Mouse (Mus musculus) layer of hippocampus, postnatal 36 days (tissue): Measurements from ENCODE around the gene Pten. TPM values are rescaled to one million over a fixed set of nuclear protein-coding genes. Genes with fewer than 3 reads are reported as not detected.

Experiments
- DNase-seq, 2 experiments: peaks; one replicate each; pipeline ENCODE4 v3.0.0; 2022
- total RNA-seq, 2 experiments: library from RNA; stranded (reverse); gene quantifications; 2 replicates each; pipeline ENCODE4 v1.2.3; 2021

The Pten gene
- total RNA-seq = 100 to 1,000 TPM; 120 to 127 TPM

DNA sequence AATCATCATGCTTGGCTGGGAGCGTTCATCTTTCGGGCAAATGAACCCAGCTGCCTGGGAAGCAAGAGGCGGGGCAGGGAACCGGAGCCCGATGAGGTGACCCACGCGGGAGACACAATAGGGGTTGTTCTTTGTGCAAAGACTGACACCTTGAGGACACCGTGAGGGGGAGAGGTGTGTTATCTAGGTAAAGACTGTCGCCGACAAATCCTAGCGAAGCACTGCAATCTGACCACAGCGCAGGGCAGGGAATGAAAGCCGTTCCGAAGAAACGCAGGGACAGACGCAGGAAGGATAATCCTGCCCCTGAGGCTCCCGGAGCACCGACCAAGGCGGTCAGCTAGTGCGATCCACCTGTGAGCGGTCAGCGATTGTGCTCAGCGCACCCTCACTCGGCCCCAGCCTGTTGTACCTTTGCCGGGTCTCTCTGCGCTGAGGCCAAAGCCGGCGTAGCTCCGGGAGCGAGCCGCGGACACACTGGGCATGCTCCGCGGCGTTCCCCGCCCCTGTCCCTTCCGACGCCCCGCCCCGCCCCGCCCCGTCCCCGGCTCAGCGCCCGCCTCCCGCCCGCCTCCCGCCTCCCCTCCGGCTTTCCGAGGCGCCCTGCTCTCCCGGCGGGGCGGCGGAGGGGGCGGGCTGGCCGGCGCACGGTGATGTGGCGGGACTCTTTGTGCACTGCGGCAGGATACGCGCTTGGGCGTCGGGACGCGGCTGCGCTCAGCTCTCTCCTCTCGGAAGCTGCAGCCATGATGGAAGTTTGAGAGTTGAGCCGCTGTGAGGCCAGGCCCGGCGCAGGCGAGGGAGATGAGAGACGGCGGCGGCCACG is at the start of gene Pten:
Gene Pten, plus strand, starts transcription at position 598 of the 826 bp plus-strand sequence.
- DNase-seq = peak; percentile 98 to 100

DNA sequence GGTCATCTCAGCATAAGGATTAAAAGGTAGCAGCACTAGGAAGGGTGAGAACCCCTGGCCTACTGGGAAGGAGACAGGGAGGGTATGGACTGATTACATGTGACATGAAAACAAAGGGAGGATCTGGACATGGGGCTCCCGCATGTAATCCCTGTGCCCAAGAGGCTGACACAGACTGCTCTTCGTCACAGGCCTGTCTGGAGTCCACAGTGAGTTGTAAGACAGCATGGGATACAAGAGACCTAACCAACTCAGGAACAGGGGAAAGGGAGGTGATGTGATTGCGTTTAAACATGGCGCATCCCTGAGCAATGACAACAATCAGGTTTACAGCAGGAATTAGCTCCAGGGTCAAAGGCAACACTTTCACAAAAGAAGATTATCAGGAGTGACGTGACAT is 48.3 kb upstream of the Pten start:
- DNase-seq = no peak

- DNase-seq = no peak
Measured at GRCm38 (mm10) chr19:32710288-32710687, 47.0 kb upstream of the Pten start.

- DNase-seq = peak; percentile 92 to 94
Measured at GRCm38 (mm10) chr19:32711761-32712541, 45.3 kb upstream of the Pten start.

- peak; percentile 66 to 73 for DNase-seq
Measured at GRCm38 (mm10) chr19:32712588-32713042, 44.7 kb upstream of the Pten start.

GRCm38 (mm10) chr19:32713471-32713870 is 43.8 kb upstream of the Pten start:
- no peak for DNase-seq

GRCm38 (mm10) chr19:32715201-32715600 is 42.1 kb upstream of the Pten start:
- DNase-seq = peak; percentile 69 to 71

- DNase-seq = no peak
Measured at GRCm38 (mm10) chr19:32715681-32716080, 41.6 kb upstream of the Pten start.

GRCm38 (mm10) chr19:32717590-32717989 is 39.7 kb upstream of the Pten start:
- DNase-seq = no peak

DNA sequence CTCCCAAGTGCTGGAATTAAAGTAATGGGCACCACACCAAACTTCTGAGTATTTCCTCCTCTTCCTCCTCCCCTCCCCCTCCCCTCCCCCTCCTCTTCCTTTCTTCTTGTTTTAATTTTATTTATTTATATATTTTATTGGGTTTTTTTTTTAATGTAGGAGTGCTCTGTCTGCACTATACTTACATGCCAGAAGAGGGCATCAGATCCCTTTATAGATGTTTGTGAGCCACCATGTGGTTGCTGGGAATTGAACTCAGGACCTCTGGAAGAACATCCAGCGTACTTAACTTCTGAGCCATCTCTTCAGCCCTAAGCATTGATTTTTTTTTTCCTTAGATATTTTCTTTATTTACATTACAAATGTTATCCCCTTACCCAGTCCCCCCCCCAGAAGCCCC is 37.0 kb upstream of the Pten start:
- no peak for DNase-seq

DNA sequence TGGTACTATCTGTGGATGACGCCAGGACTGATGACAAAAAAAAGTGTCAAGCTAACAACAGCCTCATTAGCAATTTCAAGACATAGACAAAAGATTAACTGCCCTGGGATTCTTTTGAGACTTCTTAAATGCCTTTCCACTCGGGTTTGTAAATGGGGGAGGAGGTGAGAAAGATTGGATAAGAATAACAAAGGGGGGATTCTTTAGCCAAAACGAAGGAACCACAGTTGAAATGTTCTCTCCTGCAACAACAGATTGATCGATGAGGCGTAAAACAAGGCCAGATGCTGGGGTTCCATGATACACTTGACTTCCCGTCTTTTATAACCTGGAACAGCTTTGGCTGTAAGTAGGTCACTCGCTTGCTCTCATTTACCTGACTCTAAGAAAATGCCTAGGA is 33.5 kb upstream of the Pten start:
- no peak for DNase-seq

- DNase-seq = no peak
Measured at GRCm38 (mm10) chr19:32726451-32727325, 30.6 kb upstream of the Pten start.

DNA sequence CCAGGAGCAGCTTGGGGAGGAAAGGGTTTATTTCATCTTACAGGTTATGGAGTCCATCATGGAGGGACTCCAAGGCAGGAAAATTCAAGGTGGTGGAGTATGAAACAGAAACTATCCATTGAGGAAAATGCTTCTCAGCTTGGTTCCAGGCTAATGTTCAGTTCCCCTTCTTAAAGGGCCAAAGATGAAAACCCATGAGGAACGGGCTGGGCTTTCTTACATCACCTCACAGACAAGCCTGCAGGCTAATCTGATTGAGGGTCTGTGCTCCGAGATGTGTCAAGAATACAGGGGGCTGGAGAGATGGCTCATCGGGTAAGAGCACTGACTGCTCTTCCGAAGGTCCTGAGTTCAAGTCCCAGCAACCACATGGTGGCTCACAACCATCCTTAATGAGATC is 27.5 kb upstream of the Pten start:
- DNase-seq = no peak

GRCm38 (mm10) chr19:32732922-32733321 is 24.4 kb upstream of the Pten start:
- DNase-seq = no peak

GRCm38 (mm10) chr19:32737844-32738243 is 19.5 kb upstream of the Pten start:
- DNase-seq = no peak

- DNase-seq = no peak
Measured at GRCm38 (mm10) chr19:32739686-32740085, 17.6 kb upstream of the Pten start, which contains the start of gene Atad1. Gene Atad1, minus strand, starts transcription at chr19:32739786.

DNA sequence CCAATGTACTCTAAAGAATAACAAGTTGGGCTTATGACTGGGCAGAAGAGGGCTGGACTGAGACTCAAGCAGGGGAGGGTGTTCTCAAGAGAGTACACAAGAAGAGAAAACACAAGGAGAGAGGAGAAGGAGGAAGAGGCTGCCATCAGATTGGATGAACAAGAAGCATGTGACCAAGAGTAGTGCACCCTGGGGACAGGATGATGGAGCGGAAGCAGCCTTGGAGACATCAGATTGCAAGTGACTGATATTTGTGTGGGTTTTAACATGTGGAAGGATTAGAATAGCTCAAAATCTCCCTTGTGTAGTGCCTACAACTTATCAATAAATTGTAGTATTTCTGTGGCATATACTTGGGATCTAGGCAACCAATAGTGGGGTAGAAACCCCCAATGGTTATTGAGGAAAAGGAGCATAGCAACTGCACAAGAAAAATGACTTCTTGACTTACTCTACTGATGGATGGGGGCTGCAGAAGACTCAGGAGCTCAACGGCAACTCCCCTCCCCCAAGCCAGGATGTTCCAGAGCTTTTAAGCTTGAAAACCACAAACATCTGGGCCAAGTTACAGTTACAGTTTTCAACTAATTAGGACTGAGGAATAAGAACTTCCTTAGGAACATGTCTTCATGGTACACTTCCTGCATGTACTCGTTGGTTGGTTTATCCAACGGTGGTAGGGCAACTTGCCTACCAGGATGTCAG is 16.5 kb upstream of the Pten start:
- no peak for DNase-seq

GRCm38 (mm10) chr19:32749425-32749824 is 7.9 kb upstream of the Pten start:
- DNase-seq = no peak

GRCm38 (mm10) chr19:32752357-32752756 is 4.9 kb upstream of the Pten start:
- DNase-seq = no peak

DNA sequence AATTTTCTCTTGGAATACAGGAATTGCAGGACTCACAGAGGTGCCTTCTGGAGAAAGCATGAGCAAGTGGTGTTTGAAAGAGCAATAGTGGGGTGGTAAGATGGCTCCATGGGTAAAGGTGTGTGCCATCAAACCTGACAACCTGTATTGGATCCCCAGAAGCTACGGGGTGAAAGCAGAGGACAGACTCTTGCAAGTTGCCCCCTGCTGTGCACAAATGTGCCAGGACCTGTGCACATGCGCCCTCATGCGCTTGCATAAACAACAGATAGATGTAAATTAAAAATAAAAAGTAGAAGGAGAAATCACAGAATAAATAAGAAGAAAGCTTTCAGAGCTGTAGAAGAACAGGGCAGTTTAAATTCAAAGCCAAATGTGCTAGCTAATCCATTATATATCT is 3.9 kb upstream of the Pten start:
- DNase-seq = no peak

- no peak for DNase-seq
Measured at GRCm38 (mm10) chr19:32754188-32755000, 2.9 kb upstream of the Pten start.
